Mouse (Mus musculus) R1 (cell line): ENCODE data around the gene Pam16.
"Not testable (repeated sequence)": the region's sequence is repeated elsewhere in the genome, so short reads cannot be mapped to it uniquely, and the experiment has no call there.

ENCODE experiments used
- DNase-seq: peaks from one replicate; pipeline ENCODE4 v3.0.0-alpha.2; 2018; ENCODE audit warnings: low read depth, low spot score

Pam16 gene

DNA sequence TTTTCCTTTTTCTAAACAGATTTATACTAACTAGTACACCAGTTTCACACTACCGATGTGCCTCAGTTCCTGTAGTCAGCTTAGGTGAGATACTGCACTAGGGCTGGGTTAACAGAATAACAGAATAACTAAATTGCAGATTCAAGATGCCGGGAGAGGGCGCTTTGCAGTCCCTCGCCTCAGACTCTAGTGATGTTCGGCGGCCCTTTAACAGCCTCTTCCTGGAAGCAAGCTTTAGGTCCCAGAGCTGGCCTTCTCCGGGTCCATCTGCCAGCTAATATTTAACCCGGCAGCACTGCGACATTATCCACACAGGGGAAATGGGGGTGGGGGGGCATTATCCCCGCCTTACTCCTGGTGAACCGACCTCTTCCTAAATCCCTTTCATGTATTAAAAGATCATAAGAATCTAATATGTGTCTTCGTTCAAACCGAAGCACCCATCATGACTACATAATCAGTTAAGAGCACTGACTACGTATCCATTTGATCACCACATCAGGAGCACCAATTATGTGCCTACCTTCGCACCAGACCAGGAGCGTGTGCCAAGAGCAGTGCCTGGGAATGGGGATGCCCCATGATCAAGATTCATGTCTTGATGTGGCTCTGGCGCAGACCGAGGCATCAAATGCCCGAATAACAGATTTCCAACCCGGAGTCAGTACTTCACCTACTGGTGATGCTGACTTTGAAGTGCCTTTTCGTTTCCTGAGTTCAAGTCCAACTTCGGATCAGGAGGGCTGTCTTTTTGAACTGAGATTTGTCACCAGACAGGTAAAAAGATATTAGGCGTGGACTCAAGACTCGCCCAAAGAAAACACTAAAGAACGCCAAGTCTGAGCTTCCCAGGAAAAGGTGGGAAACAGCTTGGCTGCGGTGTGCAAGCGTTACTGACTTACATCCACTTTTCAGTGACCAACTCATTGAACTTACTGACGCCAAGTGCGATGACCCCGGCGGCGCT lies 31.6 kb downstream of the Pam16 start:
- DNase-seq, result peak; percentile 62

DNA sequence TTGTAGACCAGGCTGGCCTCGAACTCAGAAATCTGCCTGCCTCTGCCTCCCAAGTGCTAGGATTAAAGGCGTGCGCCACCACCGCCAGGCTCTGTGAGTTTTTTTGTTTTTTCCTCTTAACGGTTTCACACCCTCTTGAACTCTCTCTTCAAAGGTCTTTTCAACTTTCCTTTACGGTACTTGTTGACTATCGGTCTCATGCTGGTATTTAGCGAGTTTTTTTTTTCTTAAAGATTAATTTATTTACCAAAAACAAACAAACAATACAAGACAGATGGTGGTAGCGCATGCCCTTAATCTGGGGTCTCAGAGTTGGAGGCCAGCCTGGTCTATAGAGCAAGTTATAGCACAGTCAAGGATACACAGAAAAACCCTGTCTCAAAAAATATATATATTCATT lies 34.6 kb downstream of the Pam16 start:
- peak; percentile 37 for DNase-seq

DNA sequence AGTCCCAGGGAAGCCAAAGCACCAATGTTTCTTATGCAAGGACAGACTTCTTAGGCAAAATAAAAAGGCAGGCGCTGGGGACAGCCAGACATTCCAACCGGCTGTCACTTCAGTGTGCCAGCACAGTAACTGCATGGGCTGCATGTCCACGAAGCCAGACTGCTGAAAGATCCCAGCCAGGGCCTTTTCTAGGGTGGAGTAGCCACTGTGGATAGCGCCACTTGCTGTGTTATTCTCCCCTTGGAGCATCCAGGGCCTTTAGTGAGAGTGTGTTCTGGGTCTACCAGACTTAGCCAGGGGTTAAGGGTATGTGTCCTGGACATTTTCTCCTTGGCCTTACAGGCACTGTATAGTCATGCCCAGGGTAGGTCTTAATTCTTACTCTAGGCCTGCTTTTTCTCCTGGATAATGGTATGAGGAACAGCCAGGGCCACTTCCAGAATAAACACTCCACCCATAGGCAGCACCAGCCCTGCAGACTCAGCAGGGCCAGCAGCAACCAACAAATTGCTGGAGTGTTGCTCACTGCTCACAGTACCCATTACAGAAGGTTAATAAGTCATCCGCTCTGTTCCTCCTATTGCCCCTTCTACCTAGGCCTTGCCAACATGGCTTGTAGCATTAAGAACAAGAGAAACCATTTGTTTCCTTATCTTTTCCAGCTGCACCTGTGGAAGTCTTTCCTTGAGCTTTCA lies 37.1 kb downstream of the Pam16 start:
- DNase-seq, result no peak

DNA sequence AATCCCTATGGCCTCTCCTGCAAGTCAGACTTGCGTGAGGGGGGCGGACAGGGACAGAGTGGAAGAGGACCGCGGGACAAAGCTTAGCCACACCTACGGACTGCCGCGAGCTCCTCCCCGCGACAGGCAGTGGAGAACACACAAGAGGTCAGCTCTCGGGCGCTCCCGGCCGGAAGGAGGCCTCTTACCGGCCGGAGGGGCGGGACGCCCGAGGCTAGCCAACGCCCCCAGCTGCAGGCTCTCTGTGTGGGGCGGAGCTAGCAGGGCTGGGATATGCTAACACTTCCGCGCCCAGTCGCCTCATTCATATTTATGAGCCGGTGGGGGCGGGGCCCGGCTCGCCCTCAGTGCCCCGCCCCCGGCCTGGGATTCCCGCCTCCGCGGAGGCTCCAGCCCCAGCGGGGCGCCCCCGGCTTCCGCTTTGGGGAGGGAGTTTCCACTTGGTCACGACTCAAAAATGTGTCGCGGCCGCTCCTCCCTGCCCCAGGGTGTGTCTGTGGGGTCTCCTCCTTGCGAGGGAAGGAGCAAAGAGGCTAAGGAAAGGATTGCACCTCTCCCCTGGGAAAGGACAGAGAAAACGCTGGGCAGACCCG lies 38.2 kb downstream of the Pam16 start:
- DNase-seq, result peak; percentile 99

DNA sequence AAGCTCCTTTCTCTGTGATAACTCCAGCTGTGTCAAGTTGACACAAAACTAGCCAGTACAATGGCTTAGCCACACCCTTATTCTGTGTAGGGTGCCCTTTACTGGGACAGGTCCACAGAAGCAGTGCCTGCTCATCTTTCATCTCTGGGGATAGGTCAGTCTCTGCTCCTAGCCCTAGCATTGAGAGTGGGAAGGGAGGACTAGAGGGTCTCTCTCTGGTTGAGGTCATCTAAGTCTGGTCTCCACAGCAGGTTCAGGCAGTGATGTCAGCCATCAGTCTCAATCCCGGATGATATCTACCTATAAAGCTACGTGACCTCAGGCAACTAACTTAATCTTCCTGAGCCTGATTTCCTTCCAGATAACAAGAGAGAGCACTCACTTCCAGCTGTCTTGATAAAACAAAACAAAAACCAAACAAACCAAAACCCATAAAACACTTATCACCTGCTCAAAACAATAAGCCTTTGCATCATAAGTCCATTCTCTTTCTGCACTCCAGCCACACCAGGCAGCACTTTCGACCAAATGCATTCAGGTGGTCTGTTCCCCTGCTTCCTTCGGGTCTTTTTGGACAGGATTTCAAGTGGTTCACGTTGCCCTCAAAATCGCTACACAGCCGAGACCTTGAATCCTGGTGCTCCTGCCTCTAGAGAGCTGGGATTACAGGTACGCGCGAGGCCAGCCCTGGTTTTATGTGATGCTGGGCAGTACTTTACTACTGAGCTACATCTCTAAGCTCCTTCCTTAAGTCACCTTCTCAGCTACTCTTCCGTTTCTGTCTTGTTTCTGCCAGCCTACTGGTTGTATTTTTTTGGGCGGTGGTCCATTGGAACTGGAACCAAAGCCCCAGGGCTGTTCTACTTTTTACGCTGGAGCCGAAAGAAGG lies 38.9 kb downstream of the Pam16 start:
- peak; percentile 54 for DNase-seq

DNA sequence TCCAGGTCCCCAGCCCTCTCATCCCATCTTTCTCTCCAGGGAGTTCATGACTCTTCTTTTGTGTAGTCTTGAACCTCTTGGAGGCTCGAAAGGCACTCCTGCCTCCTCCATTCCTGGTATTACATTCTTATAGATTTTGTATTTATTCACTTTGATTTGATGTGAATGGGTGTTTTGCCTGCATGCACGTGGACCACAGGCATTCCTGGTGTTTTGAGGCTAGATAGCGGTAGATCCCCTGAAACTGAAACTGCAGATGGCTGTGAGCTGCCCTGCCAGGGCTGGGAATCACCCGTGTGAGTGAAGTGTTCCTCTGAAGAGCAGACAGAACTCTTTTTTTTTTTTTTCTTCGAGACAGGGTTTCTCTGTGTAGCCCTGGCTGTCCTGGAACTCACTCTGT lies 40.4 kb downstream of the Pam16 start:
- no peak for DNase-seq

DNA sequence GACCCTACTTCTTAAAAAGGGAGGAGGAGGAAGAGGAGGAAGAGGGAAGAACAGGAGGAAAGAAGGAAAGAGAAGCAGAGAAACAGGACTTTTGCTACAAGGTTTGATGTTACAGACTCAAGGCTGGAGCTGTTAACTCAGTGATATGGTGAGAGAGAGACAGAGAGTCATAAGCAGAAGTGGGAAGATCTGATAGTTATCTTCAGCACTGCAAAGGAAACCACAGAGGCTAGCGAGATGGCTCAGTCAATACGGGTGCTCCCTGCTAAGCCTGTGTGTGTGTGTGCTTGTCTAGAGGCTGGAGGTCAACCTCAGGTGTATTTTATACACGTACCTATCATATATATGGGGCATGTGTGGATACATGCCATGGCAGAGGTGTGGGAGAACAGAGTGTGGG lies 41.0 kb downstream of the Pam16 start:
- no peak for DNase-seq

DNA sequence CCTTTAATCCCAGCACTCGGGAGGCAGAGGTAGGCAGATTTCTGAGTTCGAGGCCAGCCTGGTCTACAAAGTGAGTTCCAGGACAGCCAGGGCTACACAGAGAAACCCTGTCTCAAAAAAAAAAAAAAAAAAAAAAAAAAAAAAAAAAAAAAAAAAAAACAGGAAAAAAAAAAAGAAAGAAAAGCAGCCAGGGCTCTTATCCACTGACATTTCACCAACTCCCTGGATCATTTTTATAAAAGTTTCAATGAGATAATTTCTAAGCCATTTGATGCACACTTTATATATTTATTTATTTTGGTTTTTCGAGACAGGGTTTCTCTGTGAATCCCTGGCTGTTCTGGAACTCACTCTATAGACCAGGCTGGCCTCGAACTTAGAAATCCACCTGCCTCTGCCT lies 43.6 kb downstream of the Pam16 start:
- DNase-seq, result not testable (repeated sequence)

DNA sequence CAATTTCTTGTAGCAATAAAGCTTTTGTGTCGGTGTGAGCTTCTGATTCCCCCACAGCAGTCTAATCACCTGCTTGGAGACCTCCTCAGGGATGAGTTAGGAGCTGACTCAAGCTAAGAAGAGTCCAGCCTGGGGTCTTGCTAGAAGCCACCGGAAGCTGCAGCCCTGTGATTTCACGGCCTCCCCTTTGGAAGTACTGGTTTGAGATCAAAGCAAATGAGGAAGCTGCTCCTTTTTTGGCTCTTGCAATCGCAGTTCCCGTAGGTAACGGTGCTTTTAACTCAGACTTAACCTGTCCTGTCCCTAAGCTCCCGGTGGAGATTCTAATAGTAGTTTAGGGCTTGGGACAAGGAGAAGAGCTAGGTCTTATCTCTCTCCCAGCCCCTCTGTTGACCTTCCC lies 46.2 kb downstream of the Pam16 start:
- DNase-seq, result no peak

DNA sequence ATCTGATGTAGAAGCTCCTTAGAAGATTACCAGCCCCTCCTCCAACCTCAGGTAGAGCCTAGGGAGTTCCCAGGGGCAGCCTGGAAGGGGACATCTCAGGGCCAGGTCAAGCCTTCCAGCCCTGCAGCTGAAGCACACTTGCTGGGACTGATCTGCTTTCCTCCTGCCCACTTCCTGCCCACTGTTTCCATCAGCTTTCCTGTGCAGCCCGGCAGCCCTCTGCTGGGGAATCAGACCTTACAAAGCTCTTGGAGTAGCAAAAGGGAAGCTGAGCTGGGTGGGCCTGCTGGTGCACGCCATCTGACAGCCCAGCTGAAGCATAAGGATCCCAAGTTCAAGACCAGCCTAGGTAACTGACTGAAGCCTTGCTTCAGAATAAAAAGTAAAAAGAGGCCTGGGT lies 47.9 kb downstream of the Pam16 start:
- DNase-seq, result no peak

DNA sequence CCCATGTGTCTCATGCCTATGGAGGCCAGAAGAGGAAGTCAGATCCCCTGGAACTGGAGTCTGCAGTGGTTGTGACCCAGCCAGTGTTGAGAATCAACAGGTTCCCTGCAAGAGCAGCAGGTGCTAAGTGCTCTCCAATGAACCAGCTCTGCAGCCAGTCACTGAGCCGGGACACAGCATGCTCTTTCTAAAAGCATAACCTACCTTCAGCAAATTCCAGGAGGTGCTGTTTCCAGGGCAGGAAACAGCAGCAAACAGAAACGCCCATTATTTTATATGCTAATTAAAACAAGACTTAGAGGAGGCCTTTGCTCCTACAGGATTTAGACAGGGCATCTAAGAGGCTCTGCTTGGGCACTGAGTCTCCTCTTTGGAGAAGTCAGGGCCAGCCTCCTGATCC lies 48.8 kb downstream of the Pam16 start:
- peak; percentile 60 for DNase-seq

DNA sequence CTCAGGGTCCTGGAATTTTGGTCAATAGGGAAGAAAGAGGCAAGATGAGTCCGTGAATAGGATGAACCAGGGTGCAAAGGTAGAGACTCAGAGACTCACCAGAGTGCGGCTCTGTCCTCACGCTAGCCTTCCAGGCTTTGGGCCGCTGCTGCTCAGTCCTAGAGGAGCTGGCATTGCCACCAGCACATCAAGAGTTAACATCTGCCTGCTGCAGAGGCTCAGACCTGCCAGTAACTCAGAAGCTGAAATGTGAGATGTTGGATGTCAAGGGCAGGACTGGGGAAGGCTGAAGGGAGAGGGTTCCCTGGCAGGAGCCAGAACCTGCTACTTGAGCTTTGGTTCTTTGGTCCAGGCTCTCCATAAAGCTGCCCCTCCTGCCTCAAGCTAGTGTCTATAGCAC lies 54.1 kb downstream of the Pam16 start:
- no peak for DNase-seq

DNA sequence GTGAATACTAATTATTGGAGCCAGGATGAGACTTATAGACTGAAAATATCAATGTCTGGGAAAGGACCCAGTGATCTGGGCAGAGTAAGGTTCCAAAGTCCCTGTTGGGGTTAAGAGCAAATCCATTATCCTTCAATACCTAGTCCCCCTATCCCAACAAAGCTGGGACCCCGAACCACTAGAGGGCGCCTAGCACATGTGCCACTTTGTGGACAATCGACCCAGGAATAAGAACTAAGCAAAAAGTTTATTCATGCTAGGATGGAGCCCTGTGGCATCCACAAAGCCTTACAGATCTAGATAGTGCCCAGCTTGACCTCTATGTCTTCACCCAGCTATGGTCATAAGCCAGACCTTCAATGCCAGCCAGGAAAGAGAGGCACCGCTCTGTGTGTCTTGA lies 56.9 kb downstream of the Pam16 start:
- DNase-seq, result peak; percentile 90
